Mouse (Mus musculus): ENCODE results near the gene Nfia. TPM values are rescaled to one million over a fixed set of nuclear protein-coding genes. Genes with fewer than 3 reads are reported as not detected.

Gene Nfia
- total RNA-seq, 1 experiment from 2014 or later, result 9.4 TPM

DNA sequence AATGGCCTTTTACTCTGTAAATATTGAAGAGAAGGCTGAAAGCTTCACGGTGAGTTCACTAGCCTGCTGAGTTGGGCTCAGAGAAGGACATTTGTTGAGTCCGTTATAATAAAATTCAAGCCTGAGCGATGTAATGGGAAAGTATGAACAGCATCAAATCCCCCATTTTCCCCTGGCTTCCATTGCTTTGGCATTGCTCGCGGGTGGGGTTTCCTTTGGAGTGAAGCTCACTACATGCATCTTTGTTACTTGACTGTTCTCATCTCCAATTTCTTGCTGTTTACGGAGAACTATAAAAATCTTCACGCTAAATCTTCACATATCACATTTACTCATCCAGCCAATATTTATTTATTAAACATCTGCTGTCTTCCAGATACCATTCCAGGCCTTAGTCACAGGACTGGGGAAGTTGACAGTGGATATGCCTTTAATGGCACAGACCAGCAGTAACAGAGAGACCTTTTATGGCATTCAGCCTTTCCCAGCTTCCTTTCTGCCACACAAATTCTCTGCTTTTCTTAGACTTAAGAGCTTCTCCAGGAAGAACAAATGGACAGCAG is 196.3 kb downstream of the Nfia start:
- no peak for ATAC-seq (replicated peaks; ENCODE audit: low read depth, poor library complexity, severe bottlenecking)

DNA sequence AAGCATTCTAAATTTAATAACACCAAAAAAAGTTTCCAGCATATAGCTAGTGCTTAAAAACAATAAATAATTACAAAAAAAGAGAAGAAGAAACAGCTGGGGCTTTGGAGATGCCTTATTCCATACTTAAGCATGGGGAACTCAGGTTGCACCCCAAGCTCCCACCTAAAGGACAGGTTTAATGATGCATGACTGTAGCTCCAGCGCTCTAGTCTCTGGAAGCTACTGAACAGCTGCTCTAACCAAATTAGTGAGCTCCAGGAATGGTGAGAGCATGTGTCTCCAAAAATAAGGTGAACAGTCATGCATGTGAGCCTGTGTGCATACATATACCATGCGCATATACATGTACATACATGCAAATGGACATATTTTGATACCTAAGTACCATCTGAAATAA is 200.5 kb downstream of the Nfia start:
- ATAC-seq (replicated peaks; ENCODE audit: low read depth, poor library complexity, severe bottlenecking), result no peak

DNA sequence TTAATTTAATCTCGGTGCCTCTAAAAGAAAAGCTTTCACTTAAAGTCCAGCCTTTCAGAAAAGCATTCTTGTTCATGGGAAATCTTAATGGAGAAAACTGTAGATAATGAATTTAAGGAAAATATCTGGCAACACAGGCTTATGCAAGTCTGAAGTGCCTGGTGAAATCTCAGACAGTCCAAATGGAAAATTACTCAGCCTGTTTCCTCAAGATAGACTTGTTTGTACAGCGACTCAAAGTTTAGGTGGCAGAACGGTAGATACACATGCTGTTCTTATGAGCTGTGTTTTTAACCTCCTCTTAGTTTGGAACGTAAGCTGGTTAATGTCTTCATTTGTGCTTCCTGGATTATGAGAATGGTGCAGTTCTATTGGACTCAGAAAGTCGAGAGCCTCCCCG is 201.5 kb downstream of the Nfia start:
- no peak for ATAC-seq (replicated peaks; ENCODE audit: low read depth, poor library complexity, severe bottlenecking)

DNA sequence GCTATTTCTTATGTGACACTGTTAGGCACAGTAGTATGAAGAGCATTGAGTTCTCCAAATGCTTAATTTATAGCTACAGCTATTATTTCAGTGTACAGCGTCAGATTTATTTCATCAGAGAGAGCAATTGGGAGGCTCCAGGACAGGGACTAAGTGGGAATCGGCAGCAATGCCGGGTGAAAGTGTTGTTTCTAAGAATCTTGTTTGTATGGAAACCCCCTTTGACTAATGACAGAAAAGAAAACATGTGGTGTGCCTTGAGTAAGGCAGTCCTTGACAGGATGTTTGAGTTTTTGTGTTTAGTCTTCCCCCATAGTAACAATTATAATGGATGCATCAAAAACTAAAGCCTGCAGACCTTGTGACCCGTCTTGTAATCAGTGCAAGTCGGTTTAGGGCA is 204.4 kb downstream of the Nfia start:
- ATAC-seq (replicated peaks; ENCODE audit: low read depth, poor library complexity, severe bottlenecking), result no peak

DNA sequence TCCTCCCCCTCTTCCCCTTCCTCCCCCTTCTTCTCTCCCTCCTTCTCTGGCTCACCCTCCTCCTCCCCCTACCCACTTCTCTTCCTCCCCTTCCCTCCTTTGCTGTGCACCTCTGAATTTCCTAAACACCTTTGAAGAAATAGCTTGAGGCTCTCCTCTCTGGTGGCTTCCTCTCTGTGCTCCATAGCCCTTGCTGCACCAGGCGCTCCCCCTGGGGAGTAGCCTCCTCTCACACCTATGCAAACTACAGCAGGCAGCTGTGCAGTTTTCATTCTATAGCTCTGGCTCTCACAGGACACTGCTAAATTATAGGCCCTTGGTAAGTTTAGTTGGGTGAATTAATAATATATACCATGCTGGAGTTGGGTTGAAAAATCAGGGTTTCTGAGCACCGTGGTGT is 211.8 kb downstream of the Nfia start:
- no peak for ATAC-seq (replicated peaks; ENCODE audit: low read depth, poor library complexity, severe bottlenecking)

GRCm38 (mm10) chr4:97986056-97986734 is 213.7 kb downstream of the Nfia start:
- ATAC-seq (replicated peaks; ENCODE audit: low read depth, poor library complexity, severe bottlenecking), result peak; percentile 81

DNA sequence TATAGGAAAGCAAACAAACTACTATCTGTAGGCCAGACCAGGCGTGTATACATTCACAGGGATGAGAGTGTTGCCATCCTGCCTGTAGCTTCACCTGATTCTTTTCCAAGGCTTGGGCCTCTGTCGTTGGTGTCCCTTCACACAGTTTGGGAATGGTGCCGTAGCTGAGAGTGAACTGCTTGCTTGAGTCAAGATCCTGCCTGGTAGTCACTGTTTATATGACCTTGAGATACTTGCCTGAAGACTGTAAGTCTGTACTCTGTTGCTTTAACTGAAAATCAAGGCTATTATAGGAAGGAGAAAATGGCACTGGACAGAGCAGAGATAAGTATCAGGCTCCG is 214.2 kb downstream of the Nfia start:
- ATAC-seq (replicated peaks; ENCODE audit: low read depth, poor library complexity, severe bottlenecking), result no peak

DNA sequence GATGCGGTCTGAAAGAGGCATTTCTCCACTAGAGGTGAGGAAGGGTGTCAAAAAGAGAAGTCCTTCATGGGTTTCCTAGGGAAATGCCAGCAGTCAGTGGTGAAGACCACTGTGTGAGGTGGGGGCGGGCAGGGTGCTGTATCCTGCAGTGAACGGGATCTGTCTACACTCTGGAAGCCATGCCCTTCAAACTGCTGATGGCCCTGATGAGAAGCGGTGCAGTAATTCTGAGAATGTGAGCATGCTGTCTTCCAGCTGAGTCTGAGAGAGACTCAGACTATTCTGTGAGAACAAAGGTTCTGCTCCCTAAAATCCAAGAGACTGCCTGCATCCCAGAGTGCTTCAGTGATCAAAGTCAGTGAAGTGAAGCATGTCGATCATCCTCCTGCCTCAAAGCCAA is 216.2 kb downstream of the Nfia start:
- no peak for ATAC-seq (replicated peaks; ENCODE audit: low read depth, poor library complexity, severe bottlenecking)

GRCm38 (mm10) chr4:97990431-97990830 is 217.9 kb downstream of the Nfia start:
- no peak for ATAC-seq (replicated peaks; ENCODE audit: low read depth, poor library complexity, severe bottlenecking)

DNA sequence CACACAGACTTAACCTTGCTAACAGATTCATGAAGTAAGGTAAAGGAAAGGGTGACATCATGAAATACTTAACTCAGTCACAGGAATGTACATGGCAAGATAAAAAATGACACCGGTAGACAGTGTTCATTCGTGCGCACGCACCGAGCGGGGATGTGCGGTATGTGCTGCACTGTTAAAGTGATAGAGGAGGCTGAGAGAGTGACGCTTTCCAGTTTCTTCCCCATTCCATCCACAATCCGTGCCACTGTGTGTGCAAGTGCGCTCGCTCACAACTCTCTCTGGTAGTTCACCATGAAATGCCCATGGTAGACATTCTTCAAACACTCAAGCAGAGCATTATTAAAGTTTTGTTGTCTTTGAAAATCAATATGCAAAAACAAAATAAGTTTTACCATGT is 218.9 kb downstream of the Nfia start:
- no peak for ATAC-seq (replicated peaks; ENCODE audit: low read depth, poor library complexity, severe bottlenecking)

- ATAC-seq (replicated peaks; ENCODE audit: low read depth, poor library complexity, severe bottlenecking), result no peak
Observed at GRCm38 (mm10) chr4:97991880-97992279, 219.3 kb downstream of the Nfia start.

DNA sequence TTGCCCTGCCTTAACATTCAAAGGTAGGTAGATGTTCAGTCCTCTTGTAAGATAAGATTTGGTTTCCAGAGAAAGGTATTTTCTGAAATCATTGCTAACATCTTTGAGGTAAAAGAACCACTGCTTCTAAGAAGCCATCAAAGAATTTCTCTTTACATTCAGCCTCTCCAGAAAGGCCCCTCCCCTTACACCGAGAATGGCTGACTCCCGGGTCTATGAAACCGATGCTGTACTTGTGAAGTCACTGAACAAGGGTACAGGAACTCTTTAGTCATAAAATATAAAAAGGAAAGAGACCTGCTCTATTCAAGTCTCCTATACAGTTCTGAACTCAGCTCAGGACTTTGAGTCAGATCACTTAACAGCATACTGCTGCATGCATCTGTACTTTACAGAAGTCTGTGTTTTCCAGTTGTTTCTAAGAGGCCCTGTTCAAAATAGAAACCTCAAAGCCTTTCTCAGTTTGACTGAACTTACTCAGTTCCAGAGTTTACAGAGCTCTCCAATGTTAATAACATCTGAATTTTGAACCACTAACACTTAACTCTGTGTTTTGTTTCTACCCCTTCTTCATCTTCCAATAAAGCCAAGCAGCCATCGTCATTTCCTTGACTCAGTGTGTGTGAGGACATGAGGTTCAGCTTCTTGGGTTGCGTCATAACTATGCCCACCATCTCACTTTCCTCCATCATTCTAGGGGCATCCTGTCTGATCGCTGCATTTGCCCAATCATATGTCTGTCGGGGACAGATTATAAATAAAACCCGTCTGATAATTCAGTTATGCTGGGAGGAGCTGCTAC is 223.6 kb downstream of the Nfia start:
- ATAC-seq (replicated peaks; ENCODE audit: low read depth, poor library complexity, severe bottlenecking), result no peak

GRCm38 (mm10) chr4:97997151-97997817 is 224.8 kb downstream of the Nfia start:
- no peak for ATAC-seq (replicated peaks; ENCODE audit: low read depth, poor library complexity, severe bottlenecking)

GRCm38 (mm10) chr4:98002206-98002605 is 229.7 kb downstream of the Nfia start:
- no peak for ATAC-seq (replicated peaks; ENCODE audit: low read depth, poor library complexity, severe bottlenecking)

GRCm38 (mm10) chr4:98003323-98004107 is 231.0 kb downstream of the Nfia start:
- no peak for ATAC-seq (replicated peaks; ENCODE audit: low read depth, poor library complexity, severe bottlenecking)

- ATAC-seq (replicated peaks; ENCODE audit: low read depth, poor library complexity, severe bottlenecking), result no peak
Observed at GRCm38 (mm10) chr4:98004108-98004625, 231.6 kb downstream of the Nfia start.

DNA sequence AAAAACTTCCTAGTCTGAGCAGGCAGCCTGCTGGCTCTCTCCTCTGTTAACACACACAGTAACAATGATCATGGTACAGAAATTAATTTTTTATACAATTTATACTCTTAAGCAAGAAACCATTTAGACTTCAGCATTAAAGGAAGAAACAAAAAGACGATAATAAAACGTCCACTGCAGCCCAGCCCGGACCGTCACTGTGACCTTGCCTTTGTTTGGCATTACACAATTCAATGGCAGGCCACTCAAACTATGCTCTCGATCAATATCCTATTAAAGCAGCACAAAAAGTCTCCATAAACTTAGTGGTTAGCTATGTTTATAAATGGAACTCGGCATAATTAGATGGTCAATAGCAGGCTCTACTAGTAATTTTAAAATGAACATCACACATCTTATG is 232.5 kb downstream of the Nfia start:
- ATAC-seq (replicated peaks; ENCODE audit: low read depth, poor library complexity, severe bottlenecking), result no peak

GRCm38 (mm10) chr4:98008814-98009368 is 236.4 kb downstream of the Nfia start:
- ATAC-seq (replicated peaks; ENCODE audit: low read depth, poor library complexity, severe bottlenecking), result peak; percentile 54

DNA sequence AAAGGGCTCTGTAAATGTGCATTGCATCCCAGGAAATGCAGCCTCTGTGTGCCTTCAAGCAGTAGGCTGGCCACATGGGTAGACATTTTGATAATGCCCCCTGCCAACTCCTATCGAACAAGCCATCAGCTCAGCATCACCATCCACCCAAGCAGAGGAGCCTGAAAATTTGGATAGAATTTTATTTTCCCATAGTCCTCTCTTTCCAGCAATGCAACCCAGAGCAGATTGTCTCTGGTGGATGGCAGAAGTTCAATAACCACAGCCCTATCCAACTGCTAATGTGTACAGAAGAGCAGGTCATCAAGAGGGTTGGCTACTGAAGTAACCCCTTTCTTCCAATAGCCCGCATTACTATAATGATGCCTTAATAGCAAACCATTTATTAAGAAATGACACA is 237.4 kb downstream of the Nfia start:
- no peak for ATAC-seq (replicated peaks; ENCODE audit: low read depth, poor library complexity, severe bottlenecking)

- ATAC-seq (replicated peaks; ENCODE audit: low read depth, poor library complexity, severe bottlenecking), result no peak
Observed at GRCm38 (mm10) chr4:98019811-98020210, 247.3 kb downstream of the Nfia start.
